Mouse (Mus musculus): ENCODE results near the gene Apbb2. TPM values are rescaled to one million over a fixed set of nuclear protein-coding genes. Genes with fewer than 3 reads are reported as not detected.

Apbb2 gene
- polyA plus RNA-seq, 2 experiments: 15.8 to 45.8 TPM

DNA sequence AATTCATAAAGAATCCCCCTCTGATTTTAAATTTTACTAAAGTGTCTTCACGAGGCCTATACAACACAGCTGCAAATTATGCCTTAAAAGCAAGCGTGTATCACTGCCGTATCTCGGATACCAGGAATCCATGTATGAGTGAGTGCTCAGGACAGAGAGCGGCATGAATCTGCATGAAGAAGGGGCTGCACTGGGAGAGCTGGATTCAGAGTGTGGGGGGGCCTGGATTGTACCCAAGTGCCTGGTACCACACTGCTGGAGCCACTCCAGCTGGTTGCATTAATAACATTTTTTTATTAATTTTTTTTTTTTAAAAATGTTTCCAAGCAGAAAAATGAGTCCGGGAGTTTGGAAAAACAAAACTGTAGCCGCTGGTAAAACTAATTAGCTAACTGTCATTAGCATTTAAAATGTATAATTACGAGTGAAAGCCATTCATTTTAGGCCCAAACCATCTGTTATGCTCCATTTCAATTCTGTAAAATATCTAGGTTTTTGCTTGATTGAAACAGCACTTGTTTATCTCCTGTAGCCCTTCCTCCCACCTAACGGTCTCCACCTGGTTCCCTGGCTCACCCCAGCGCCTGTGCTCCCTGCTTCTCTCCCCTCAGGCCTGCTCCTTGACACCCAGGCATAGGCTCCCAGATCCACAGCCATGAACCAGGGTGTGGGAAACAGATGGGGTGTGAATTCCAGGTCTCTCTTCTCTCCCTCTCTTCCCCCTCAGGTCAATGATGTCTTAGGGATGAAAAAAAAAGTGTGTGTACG is 314.1 kb downstream of the Apbb2 start:
- no peak for TF ChIP-seq POLR2A (IDR thresholded peaks at IDR 0.05; ENCODE audit: borderline replicate concordance, extremely low read depth, insufficient read depth, insufficient read length)
- Histone ChIP-seq H3K4me2 (replicated peaks; ENCODE audit: low read depth, low read length, severe bottlenecking) (no peak overlapping the region), H3K4me1 (ENCODE audit: control insufficient read depth, insufficient read depth, low read length) (no peaks in the 10 kb centered on the region), H3K4me3 (replicated peaks; ENCODE audit: low read length) (no peak overlapping the region), H3K27ac (replicated peaks; ENCODE audit: low read depth, low read length) (no peak overlapping the region), H3K36me3 (ENCODE audit: control insufficient read depth, insufficient read depth, low read length) (peaks cover 45% of the 10 kb centered on the region), H3K9me3 (ENCODE audit: control insufficient read depth, low read length) (no peaks in the 10 kb centered on the region), H3K27me3 (ENCODE audit: control insufficient read depth, insufficient read depth, low read length) (no peaks in the 10 kb centered on the region), H3K9ac (ENCODE audit: low read depth, low read length, severe bottlenecking) (no peak overlapping the region)
- WGBS: 75% methylated on average over 11 of the region's 11 CpGs
- ATAC-seq (ENCODE audit: low FRiP score, low read depth) (no peak), DNase-seq (ENCODE audit: low spot score) (no peak)

DNA sequence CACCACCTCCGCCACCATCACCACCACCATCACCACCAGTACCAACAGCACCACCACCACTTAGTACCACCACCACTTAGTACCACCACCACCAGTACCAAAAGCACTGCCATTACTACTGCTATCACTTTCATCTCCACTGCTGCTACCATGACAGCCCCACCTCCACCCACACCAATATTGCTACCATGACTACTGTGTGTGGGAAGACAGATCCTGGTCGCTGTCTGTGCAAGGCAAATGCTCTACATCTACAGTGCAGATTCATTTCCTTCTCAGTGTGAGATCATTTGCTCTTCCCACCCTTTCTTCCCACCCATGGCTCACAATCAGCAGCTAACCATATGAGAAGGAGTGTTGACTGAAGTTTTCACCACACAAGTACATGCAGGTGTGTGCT is 315.7 kb downstream of the Apbb2 start:
- DNase-seq (ENCODE audit: low spot score): no peak
- Histone ChIP-seq H3K27me3 (ENCODE audit: control insufficient read depth, insufficient read depth, low read length) (no peaks in the 10 kb centered on the region), H3K4me3 (replicated peaks; ENCODE audit: low read length) (no peak overlapping the region), H3K9ac (ENCODE audit: low read depth, low read length, severe bottlenecking) (no peak overlapping the region), H3K36me3 (ENCODE audit: control insufficient read depth, insufficient read depth, low read length) (peaks cover 37% of the 10 kb centered on the region), H3K4me1 (ENCODE audit: control insufficient read depth, insufficient read depth, low read length) (no peaks in the 10 kb centered on the region), H3K27ac (replicated peaks; ENCODE audit: low read depth, low read length) (no peak overlapping the region), H3K4me2 (replicated peaks; ENCODE audit: low read depth, low read length, severe bottlenecking) (no peak overlapping the region), H3K9me3 (ENCODE audit: control insufficient read depth, low read length) (no peaks in the 10 kb centered on the region)
- no peak for TF ChIP-seq POLR2A (IDR thresholded peaks at IDR 0.05; ENCODE audit: borderline replicate concordance, extremely low read depth, insufficient read depth, insufficient read length)
- 95% methylated on average over 2 of the region's 2 CpGs for whole genome bisulfite sequencing
- ATAC-seq (ENCODE audit: low FRiP score, low read depth): no peak

DNA sequence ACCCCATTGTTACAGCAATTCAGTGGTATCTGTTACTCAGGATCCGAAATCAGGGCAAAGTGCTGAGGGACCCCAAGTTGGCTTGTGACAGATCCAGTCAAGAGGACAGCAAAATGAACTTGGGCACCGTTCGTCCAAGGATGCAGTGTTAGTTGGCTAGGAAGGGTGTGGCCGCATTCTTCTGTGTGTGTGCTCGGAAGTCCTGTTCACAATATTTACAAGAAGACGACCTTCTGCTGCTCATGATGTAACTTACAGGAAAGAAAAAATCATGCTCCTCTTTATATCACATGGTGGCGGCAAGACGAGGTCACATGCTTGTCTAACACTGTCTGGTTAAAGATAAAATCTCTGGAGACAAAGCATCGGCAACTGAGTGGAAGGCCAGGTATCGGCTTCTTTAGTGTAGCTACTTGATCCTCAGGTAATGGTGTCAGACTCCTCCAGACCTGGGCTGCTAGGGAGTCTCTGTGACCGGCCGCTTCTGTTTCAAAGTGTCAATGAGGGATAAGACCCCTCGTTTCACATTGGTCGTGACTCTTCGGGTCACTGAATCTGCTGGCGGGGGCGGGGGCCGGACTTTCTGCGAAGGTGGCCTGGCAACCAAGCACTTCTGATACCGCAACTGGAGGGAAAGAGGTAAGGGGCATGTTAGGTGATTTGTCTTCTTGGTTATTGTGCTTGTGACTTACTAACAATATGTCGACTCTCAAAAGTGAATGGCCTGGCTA is 316.3 kb downstream of the Apbb2 start:
- no peak for DNase-seq (ENCODE audit: low spot score)
- ATAC-seq (ENCODE audit: low FRiP score, low read depth): no peak
- no peaks in the 10 kb centered on the region for H3K9me3 ChIP-seq (ENCODE audit: control insufficient read depth, low read length)
- H3K27ac ChIP-seq (replicated peaks; ENCODE audit: low read depth, low read length): no peak overlapping the region
- no peak overlapping the region for H3K4me2 ChIP-seq (replicated peaks; ENCODE audit: low read depth, low read length, severe bottlenecking)
- no peak overlapping the region for H3K9ac ChIP-seq (ENCODE audit: low read depth, low read length, severe bottlenecking)
- H3K4me1 ChIP-seq (ENCODE audit: control insufficient read depth, insufficient read depth, low read length): no peaks in the 10 kb centered on the region
- 94% methylated on average over 21 of the region's 21 CpGs for WGBS
- peaks cover 31% of the 10 kb centered on the region for H3K36me3 ChIP-seq (ENCODE audit: control insufficient read depth, insufficient read depth, low read length)
- H3K27me3 ChIP-seq (ENCODE audit: control insufficient read depth, insufficient read depth, low read length): no peaks in the 10 kb centered on the region
- TF ChIP-seq POLR2A (IDR thresholded peaks at IDR 0.05; ENCODE audit: borderline replicate concordance, extremely low read depth, insufficient read depth, insufficient read length): no peak
- no peak overlapping the region for H3K4me3 ChIP-seq (replicated peaks; ENCODE audit: low read length)

DNA sequence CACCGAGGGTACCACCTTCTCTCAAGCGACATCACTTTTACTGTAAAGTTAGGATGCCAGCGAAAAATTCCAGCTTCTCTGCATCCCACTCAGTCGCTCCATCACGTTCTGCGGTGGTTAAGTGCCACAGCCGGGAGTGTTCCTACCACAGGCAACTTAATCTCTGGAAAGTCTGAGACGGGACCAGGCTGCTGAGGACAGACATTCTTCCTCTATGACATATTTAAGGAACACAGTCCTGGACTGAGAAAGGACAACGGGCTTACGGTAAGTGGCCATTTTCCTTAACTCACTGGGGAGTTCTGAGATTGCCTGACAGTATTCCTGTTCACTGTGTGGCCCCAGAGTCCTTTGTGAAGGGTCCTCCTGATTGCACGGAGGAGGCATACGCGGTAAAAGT is 318.0 kb downstream of the Apbb2 start:
- Histone ChIP-seq H3K36me3 (ENCODE audit: control insufficient read depth, insufficient read depth, low read length) (peaks cover 24% of the 10 kb centered on the region), H3K27ac (replicated peaks; ENCODE audit: low read depth, low read length) (no peak overlapping the region), H3K4me1 (ENCODE audit: control insufficient read depth, insufficient read depth, low read length) (no peaks in the 10 kb centered on the region), H3K4me2 (replicated peaks; ENCODE audit: low read depth, low read length, severe bottlenecking) (no peak overlapping the region), H3K9me3 (ENCODE audit: control insufficient read depth, low read length) (no peaks in the 10 kb centered on the region), H3K4me3 (replicated peaks; ENCODE audit: low read length) (no peak overlapping the region), H3K9ac (ENCODE audit: low read depth, low read length, severe bottlenecking) (no peak overlapping the region), H3K27me3 (ENCODE audit: control insufficient read depth, insufficient read depth, low read length) (no peaks in the 10 kb centered on the region)
- 88% methylated on average over 13 of the region's 13 CpGs for WGBS
- ATAC-seq (ENCODE audit: low FRiP score, low read depth) (no peak), DNase-seq (ENCODE audit: low spot score) (no peak)
- no peak for TF ChIP-seq POLR2A (IDR thresholded peaks at IDR 0.05; ENCODE audit: borderline replicate concordance, extremely low read depth, insufficient read depth, insufficient read length)

DNA sequence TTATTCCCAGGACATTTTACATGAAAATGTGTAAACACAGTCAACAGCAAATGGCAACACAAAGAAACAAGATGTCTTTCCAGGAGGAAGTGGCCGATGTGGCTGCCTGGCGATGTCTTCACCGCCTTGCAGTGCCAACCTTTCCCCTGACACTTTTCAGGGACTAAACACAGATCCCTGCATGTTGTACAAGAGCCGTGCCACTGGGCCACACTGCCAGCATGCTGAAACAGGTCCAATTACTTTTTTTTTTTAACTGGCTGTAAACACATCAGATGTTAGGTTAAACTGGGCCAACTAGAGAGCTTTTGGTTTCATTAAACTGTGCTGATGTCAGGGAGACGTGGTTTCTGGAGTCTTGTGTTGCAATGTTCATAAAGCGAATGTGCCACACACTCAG is 319.7 kb downstream of the Apbb2 start:
- H3K9me3 ChIP-seq (ENCODE audit: control insufficient read depth, low read length): no peaks in the 10 kb centered on the region
- peaks cover 24% of the 10 kb centered on the region for H3K36me3 ChIP-seq (ENCODE audit: control insufficient read depth, insufficient read depth, low read length)
- 76% methylated on average over 6 of the region's 6 CpGs for WGBS
- H3K4me2 ChIP-seq (replicated peaks; ENCODE audit: low read depth, low read length, severe bottlenecking): no peak overlapping the region
- TF ChIP-seq POLR2A (IDR thresholded peaks at IDR 0.05; ENCODE audit: borderline replicate concordance, extremely low read depth, insufficient read depth, insufficient read length): no peak
- DNase-seq (ENCODE audit: low spot score) (no peak), ATAC-seq (ENCODE audit: low FRiP score, low read depth) (no peak)
- H3K4me1 ChIP-seq (ENCODE audit: control insufficient read depth, insufficient read depth, low read length): no peaks in the 10 kb centered on the region
- H3K9ac ChIP-seq (ENCODE audit: low read depth, low read length, severe bottlenecking): no peak overlapping the region
- H3K4me3 ChIP-seq (replicated peaks; ENCODE audit: low read length): no peak overlapping the region
- H3K27me3 ChIP-seq (ENCODE audit: control insufficient read depth, insufficient read depth, low read length): no peaks in the 10 kb centered on the region
- H3K27ac ChIP-seq (replicated peaks; ENCODE audit: low read depth, low read length): no peak overlapping the region
